Mouse (Mus musculus): ENCODE results near the gene Nf1. TPM values are rescaled to one million over a fixed set of nuclear protein-coding genes. Genes with fewer than 3 reads are reported as not detected.
"Not testable (repeated sequence)": the region's sequence is repeated elsewhere in the genome, so short reads cannot be mapped to it uniquely, and the experiment has no call there.

Nf1 gene
- polyA plus RNA-seq, 1 experiment from 2014 or later = 19.6 TPM

DNA sequence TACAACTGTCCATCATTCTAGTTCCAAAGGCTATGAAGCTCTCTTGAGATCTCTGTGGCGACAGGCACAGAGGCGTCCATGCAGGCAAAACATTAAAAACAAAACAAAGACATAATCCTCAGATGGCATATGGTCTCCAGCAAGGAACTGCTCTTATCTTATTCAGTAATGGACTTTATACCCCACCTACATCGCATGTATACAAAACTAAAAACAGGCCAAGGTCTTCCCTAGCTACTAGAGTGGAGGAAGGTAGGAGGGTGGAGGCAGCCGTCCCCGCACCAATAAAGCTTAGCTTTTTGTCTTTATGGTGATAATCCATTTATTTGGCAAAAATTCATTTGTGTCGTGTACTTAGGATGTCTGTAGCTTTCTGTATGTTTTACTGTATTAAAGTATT is 36.4 kb upstream of the Nf1 start:
- Histone ChIP-seq H3K36me3 (ENCODE audit: control insufficient read depth, insufficient read depth, low read length) (no peaks in the 10 kb centered on the region), H3K27ac (ENCODE audit: low read depth, low read length) (no peak overlapping the region), H3K4me3 (ENCODE audit: low read depth, low read length) (no peak overlapping the region), H3K9ac (replicated peaks; ENCODE audit: low read depth, low read length) (no peak overlapping the region), H3K9me3 (ENCODE audit: control insufficient read depth, low read length) (no peaks in the 10 kb centered on the region), H3K27me3 (ENCODE audit: control insufficient read depth, insufficient read depth, low read length) (no peaks in the 10 kb centered on the region), H3K4me2 (ENCODE audit: low read depth, low read length) (no peak overlapping the region), H3K4me1 (ENCODE audit: control insufficient read depth, insufficient read depth, low read length) (no peaks in the 10 kb centered on the region; the same call in 1 of the 2 replicates)
- ATAC-seq (ENCODE audit: low read depth) = no peak
- 92% methylated on average over 6 of the region's 6 CpGs for WGBS

DNA sequence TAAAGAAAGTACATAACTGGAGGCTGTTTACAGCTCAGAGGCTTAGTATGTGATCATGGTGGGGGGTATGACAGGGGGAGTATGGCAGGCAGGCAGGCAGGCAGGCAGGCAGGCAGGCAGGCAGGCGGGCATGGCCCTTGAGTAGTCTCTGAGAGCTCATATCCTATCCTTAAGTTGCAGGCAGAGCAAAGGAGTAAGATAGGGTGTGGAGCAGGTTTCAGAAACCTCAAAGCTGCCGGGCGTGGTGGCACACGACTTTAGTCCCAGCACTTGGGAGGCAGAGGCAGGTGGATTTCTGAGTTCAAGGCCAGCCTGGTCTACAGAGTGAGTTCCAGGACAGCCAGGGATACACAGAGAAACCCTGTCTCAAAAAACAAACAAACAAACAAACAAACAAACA is 35.2 kb upstream of the Nf1 start:
- H3K4me3 ChIP-seq (ENCODE audit: low read depth, low read length); H3K4me1 ChIP-seq (ENCODE audit: control insufficient read depth, insufficient read depth, low read length); ATAC-seq (ENCODE audit: low read depth); H3K27me3 ChIP-seq (ENCODE audit: control insufficient read depth, insufficient read depth, low read length); H3K9ac ChIP-seq (replicated peaks; ENCODE audit: low read depth, low read length); H3K4me2 ChIP-seq (ENCODE audit: low read depth, low read length); H3K36me3 ChIP-seq (ENCODE audit: control insufficient read depth, insufficient read depth, low read length); H3K9me3 ChIP-seq (ENCODE audit: control insufficient read depth, low read length); H3K27ac ChIP-seq (ENCODE audit: low read depth, low read length): not testable (repeated sequence)
- 90% methylated on average over 4 of the region's 4 CpGs for WGBS

DNA sequence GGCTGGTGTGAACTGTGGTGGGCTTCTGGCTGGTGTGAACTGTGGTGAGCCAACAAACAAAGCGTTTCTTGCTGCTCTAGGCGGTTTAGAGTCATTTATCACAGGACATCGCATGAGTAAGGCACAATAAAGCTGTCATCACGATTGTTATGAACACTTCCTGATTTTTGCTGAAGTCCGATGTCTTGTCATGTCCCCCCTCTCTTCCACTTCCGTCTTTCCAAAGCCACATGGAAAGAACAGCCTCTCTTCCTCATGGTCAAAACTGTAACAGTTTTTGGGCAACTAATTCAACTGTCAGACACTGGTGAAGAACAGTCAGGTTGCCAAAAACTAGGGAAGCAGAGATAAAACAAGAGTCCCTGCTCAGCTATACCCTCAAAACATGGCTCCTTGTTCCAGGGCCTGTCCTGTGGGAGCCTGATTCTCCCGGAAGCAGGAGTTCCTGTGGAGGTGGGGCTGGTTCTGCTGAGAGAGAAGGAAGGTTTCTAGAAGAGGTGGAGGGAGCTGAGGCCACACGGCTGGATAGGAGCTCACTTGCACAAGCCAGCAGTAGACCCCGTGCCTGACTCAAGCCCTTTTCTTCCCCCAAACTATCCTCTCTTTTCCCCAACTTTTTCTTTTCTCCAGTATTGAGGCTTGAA is 33.7 kb upstream of the Nf1 start:
- no peak for ATAC-seq (ENCODE audit: low read depth)
- H3K4me2 ChIP-seq (ENCODE audit: low read depth, low read length) = no peak overlapping the region
- no peak overlapping the region for H3K4me3 ChIP-seq (ENCODE audit: low read depth, low read length)
- no peaks in the 10 kb centered on the region; the same call in 1 of the 2 replicates for H3K4me1 ChIP-seq (ENCODE audit: control insufficient read depth, insufficient read depth, low read length)
- no peak overlapping the region for H3K27ac ChIP-seq (ENCODE audit: low read depth, low read length)
- no peak overlapping the region for H3K9ac ChIP-seq (replicated peaks; ENCODE audit: low read depth, low read length)
- no peaks in the 10 kb centered on the region for H3K36me3 ChIP-seq (ENCODE audit: control insufficient read depth, insufficient read depth, low read length)
- 77% methylated on average over 9 of the region's 9 CpGs for WGBS
- no peaks in the 10 kb centered on the region for H3K9me3 ChIP-seq (ENCODE audit: control insufficient read depth, low read length)
- H3K27me3 ChIP-seq (ENCODE audit: control insufficient read depth, insufficient read depth, low read length) = no peaks in the 10 kb centered on the region

DNA sequence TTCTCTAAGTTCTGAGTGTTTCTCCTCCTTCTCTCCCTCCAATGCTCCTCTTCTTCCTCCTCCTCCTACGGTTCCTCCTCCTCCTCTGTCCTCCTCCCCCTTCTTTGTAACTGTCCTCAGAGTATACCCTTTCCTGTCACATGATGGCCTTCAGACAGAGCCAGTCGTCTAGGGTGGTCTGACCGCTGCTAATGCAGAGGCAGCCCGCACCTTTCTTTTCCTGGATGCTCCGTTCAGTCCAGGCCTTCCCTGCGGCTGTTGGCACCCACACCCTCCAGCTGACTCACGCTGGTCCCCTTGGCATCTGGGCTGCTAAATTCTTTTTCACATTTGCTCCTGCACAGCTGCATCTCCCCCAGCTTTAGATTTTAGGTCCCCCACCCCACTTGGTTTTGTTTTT is 33.0 kb upstream of the Nf1 start:
- Histone ChIP-seq H3K36me3 (ENCODE audit: control insufficient read depth, insufficient read depth, low read length) (no peaks in the 10 kb centered on the region), H3K27me3 (ENCODE audit: control insufficient read depth, insufficient read depth, low read length) (no peaks in the 10 kb centered on the region), H3K9ac (replicated peaks; ENCODE audit: low read depth, low read length) (no peak overlapping the region), H3K4me3 (ENCODE audit: low read depth, low read length) (no peak overlapping the region), H3K27ac (ENCODE audit: low read depth, low read length) (peak overlapping the region; percentile 50), H3K4me1 (ENCODE audit: control insufficient read depth, insufficient read depth, low read length) (no peaks in the 10 kb centered on the region; the same call in 1 of the 2 replicates), H3K4me2 (ENCODE audit: low read depth, low read length) (no peak overlapping the region; the same call in 1 of the 2 replicates), H3K9me3 (ENCODE audit: control insufficient read depth, low read length) (no peaks in the 10 kb centered on the region)
- WGBS = 8% methylated on average over 7 of the region's 7 CpGs
- no peak for ATAC-seq (ENCODE audit: low read depth)

DNA sequence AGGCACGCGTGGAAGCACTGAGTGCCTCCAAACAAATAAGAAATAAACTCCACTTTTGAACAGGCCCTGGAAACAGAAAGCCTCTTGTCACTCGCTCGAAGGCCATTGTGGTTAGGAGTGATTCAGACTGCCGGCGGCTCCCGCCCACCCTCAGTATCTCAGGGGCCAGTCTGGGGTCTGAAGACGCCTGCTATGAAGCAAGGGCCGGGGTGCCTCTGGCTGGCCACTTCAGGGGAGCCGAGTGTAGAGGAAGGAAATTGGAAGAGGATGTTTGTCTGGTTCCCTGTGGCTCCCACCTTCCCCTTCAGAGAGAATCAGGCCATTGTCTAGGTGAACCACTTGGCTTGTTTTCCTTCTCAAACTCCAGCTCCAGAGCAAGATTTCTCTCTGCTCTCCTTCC is 32.5 kb upstream of the Nf1 start:
- H3K27me3 ChIP-seq (ENCODE audit: control insufficient read depth, insufficient read depth, low read length) = no peaks in the 10 kb centered on the region
- ATAC-seq (ENCODE audit: low read depth) = no peak
- no peak overlapping the region for H3K9ac ChIP-seq (replicated peaks; ENCODE audit: low read depth, low read length)
- H3K36me3 ChIP-seq (ENCODE audit: control insufficient read depth, insufficient read depth, low read length) = no peaks in the 10 kb centered on the region
- H3K27ac ChIP-seq (ENCODE audit: low read depth, low read length) = peak overlapping the region; percentile 50
- no peak overlapping the region; the same call in 1 of the 2 replicates for H3K4me2 ChIP-seq (ENCODE audit: low read depth, low read length)
- H3K4me1 ChIP-seq (ENCODE audit: control insufficient read depth, insufficient read depth, low read length) = no peaks in the 10 kb centered on the region; the same call in 1 of the 2 replicates
- H3K4me3 ChIP-seq (ENCODE audit: low read depth, low read length) = no peak overlapping the region
- H3K9me3 ChIP-seq (ENCODE audit: control insufficient read depth, low read length) = no peaks in the 10 kb centered on the region
- 5% methylated on average over 10 of the region's 10 CpGs for WGBS

DNA sequence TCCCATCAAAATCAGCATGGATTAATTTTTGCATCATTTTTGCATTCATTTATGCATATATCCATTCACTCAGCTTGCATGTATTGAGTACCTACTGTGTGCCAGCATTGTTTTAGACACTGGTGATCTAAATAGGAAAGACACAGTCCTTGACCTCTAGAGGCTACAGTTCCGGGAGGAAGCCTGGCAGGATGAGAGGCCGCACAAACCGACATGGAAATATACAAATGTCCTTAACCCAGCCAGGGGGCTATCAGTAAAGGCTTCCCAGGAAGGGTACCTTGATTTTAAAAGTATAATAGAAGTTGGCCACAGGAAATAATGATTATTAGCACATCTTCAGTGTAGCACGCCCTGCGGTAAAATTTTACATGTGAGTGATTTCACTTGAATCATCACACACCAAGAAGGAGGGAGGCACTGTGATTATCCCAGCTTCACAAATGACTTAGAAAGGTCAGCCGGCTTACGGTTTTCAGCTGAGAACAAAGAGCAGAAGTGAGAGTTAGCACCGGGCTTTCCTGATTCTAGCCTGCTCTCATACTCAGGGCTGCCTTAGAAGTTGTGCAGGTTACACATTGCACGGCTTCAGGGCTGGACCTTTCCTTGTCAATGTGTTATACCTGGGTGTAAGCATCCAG is 31.8 kb upstream of the Nf1 start:
- Histone ChIP-seq H3K9me3 (ENCODE audit: control insufficient read depth, low read length) (no peaks in the 10 kb centered on the region), H3K27me3 (ENCODE audit: control insufficient read depth, insufficient read depth, low read length) (no peaks in the 10 kb centered on the region), H3K4me2 (ENCODE audit: low read depth, low read length) (no peak overlapping the region), H3K4me3 (ENCODE audit: low read depth, low read length) (no peak overlapping the region), H3K9ac (replicated peaks; ENCODE audit: low read depth, low read length) (no peak overlapping the region), H3K4me1 (ENCODE audit: control insufficient read depth, insufficient read depth, low read length) (no peaks in the 10 kb centered on the region; the same call in 1 of the 2 replicates), H3K27ac (ENCODE audit: low read depth, low read length) (no peak overlapping the region; the same call in 1 of the 2 replicates), H3K36me3 (ENCODE audit: control insufficient read depth, insufficient read depth, low read length) (no peaks in the 10 kb centered on the region)
- ATAC-seq (ENCODE audit: low read depth) = no peak
- 33% methylated on average over 9 of the region's 9 CpGs for WGBS

DNA sequence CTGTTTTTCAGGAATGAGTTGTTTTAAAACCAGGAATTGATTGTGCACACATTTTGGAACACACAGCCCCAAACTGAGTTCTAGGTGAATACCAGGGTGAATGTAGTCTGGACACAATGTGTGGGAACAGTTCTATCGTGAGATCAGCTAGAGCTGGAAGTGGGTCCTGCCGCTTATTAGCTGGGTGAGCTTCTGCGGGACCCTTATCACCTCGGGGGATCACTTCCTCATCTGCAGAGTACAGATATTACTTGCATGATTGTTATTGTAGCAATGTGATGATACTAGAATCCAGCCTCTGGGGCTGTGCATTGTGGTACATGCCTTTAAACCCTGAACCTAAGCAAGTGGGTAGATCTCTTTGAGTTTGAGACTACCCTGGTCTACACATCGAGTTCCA is 29.0 kb upstream of the Nf1 start:
- ATAC-seq (ENCODE audit: low read depth) = no peak
- WGBS = 91% methylated on average over 5 of the region's 5 CpGs
- H3K27me3 ChIP-seq (ENCODE audit: control insufficient read depth, insufficient read depth, low read length) = no peaks in the 10 kb centered on the region
- no peak overlapping the region for H3K9ac ChIP-seq (replicated peaks; ENCODE audit: low read depth, low read length)
- H3K9me3 ChIP-seq (ENCODE audit: control insufficient read depth, low read length) = no peaks in the 10 kb centered on the region
- H3K4me2 ChIP-seq (ENCODE audit: low read depth, low read length) = no peak overlapping the region
- H3K4me1 ChIP-seq (ENCODE audit: control insufficient read depth, insufficient read depth, low read length) = no peaks in the 10 kb centered on the region; the same call in 1 of the 2 replicates
- H3K4me3 ChIP-seq (ENCODE audit: low read depth, low read length) = no peak overlapping the region
- H3K27ac ChIP-seq (ENCODE audit: low read depth, low read length) = no peak overlapping the region
- no peaks in the 10 kb centered on the region for H3K36me3 ChIP-seq (ENCODE audit: control insufficient read depth, insufficient read depth, low read length)

DNA sequence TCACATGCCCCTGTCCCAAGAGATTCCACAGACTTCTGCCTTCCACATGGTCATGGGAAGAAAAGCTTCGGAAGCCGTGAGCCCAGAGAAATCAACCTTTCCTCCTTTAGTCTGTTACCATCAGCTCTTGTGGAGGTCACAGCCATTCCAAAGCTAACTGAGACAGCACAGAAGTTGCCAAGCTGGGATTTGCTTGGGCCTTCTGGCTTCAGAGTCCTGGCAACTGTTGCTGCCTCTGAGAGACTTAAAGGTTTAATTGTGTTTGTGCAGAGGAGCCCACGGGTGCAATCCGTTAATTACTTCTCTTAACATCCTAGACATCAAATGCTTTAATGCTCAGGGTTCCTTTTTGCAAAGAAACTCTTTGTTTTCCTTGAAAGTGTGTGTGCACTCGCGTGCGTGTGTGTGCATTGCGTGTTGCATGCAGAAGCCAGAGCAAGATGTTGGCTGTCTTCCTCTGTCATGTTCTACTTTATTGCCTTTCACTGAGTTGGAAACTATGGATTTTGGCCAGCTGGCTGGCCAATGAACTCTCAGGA is 22.6 kb upstream of the Nf1 start:
- ATAC-seq (ENCODE audit: low read depth) = no peak
- Histone ChIP-seq H3K4me1 (ENCODE audit: control insufficient read depth, insufficient read depth, low read length) (no peaks in the 10 kb centered on the region), H3K9me3 (ENCODE audit: control insufficient read depth, low read length) (no peaks in the 10 kb centered on the region), H3K27me3 (ENCODE audit: control insufficient read depth, insufficient read depth, low read length) (no peaks in the 10 kb centered on the region), H3K9ac (replicated peaks; ENCODE audit: low read depth, low read length) (no peak overlapping the region), H3K36me3 (ENCODE audit: control insufficient read depth, insufficient read depth, low read length) (no peaks in the 10 kb centered on the region), H3K4me3 (ENCODE audit: low read depth, low read length) (no peak overlapping the region), H3K4me2 (ENCODE audit: low read depth, low read length) (no peak overlapping the region), H3K27ac (ENCODE audit: low read depth, low read length) (no peak overlapping the region)
- WGBS = 68% methylated on average over 8 of the region's 8 CpGs

DNA sequence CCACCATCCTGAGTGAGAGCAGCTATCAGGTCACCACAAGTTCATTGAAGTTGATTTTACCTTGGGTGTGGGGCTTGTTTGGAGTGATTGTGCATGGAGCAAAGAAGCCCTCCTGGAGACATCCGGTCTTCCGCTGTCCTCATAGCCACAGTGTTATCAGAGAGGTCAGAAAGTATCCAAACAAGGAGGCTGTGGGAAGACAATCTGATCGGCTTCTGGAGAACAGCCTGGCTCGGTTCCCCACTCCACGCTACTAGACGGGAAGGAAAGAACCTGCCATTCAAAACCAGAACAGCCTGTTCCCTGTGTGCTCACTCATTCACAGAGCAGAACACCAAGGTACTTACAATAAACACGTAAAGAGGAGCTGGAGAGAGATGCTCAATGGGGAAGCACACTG is 19.7 kb upstream of the Nf1 start:
- ATAC-seq (ENCODE audit: low read depth) = no peak
- H3K4me1 ChIP-seq (ENCODE audit: control insufficient read depth, insufficient read depth, low read length) = no peaks in the 10 kb centered on the region

More for the DNA sequence above, 19.7 kb upstream of the Nf1 start:
- Histone ChIP-seq H3K9me3 (ENCODE audit: control insufficient read depth, low read length) (no peaks in the 10 kb centered on the region), H3K4me3 (ENCODE audit: low read depth, low read length) (no peak overlapping the region), H3K27me3 (ENCODE audit: control insufficient read depth, insufficient read depth, low read length) (no peaks in the 10 kb centered on the region), H3K27ac (ENCODE audit: low read depth, low read length) (no peak overlapping the region), H3K36me3 (ENCODE audit: control insufficient read depth, insufficient read depth, low read length) (no peaks in the 10 kb centered on the region), H3K9ac (replicated peaks; ENCODE audit: low read depth, low read length) (no peak overlapping the region), H3K4me2 (ENCODE audit: low read depth, low read length) (no peak overlapping the region)
- WGBS = 85% methylated on average over 7 of the region's 7 CpGs
